Mouse (Mus musculus): ENCODE results near the gene Defb26. TPM values are rescaled to one million over a fixed set of nuclear protein-coding genes. Genes with fewer than 3 reads are reported as not detected.

The Defb26 gene
- not detected for polyA plus RNA-seq (2014; fragmentation: Illumina TruSeq; extraction: RNeasy Lipid Tissue Mini Kit (QIAGEN cat#74804); ENCODE audit: low read depth, low replicate concordance)

GRCm38 (mm10) chr2:152511592-152511991 lies at the start of gene Defb26:
TSS of gene Defb26 (minus strand) at chr2:152511692.

GRCm38 (mm10) chr2:152539944-152540710 lies 28.6 kb upstream of the Defb26 start, which contains the start of gene Defb29:
TSS of gene Defb29 (minus strand) at chr2:152540098.

GRCm38 (mm10) chr2:152517981-152518380 lies 6.5 kb upstream of the Defb26 start, which contains the start of gene Defb28:
TSS of gene Defb28 (plus strand) at chr2:152518255.

GRCm38 (mm10) chr2:152490038-152490437 lies 21.5 kb downstream of the Defb26 start, which contains the start of gene Defb22:
TSS of gene Defb22 (minus strand) at chr2:152490138.

GRCm38 (mm10) chr2:152476763-152477162 lies 34.7 kb downstream of the Defb26 start, which contains the start of gene Defb20:
TSS of gene Defb20 (plus strand) at chr2:152477063.

GRCm38 (mm10) chr2:152464570-152465150 lies 46.8 kb downstream of the Defb26 start, which contains the start of gene Defb23:
TSS of gene Defb23 (minus strand) at chr2:152464620.

Other genes starting within 250 kb of the Defb26 start
- gene Tbc1d20, start 217.9 kb downstream of the Defb26 start, polyA plus RNA-seq (2014; fragmentation: Illumina TruSeq; extraction: RNeasy Lipid Tissue Mini Kit (QIAGEN cat#74804); ENCODE audit: low read depth, low replicate concordance) = 38.1 TPM
- 1.8 TPM for gene Rbck1, start 179.0 kb downstream of the Defb26 start, polyA plus RNA-seq (2014; fragmentation: Illumina TruSeq; extraction: RNeasy Lipid Tissue Mini Kit (QIAGEN cat#74804); ENCODE audit: low read depth, low replicate concordance)
- gene Trib3, start 167.7 kb downstream of the Defb26 start, polyA plus RNA-seq (2014; fragmentation: Illumina TruSeq; extraction: RNeasy Lipid Tissue Mini Kit (QIAGEN cat#74804); ENCODE audit: low read depth, low replicate concordance) = not detected
- gene Nrsn2, start 135.1 kb downstream of the Defb26 start, polyA plus RNA-seq (2014; fragmentation: Illumina TruSeq; extraction: RNeasy Lipid Tissue Mini Kit (QIAGEN cat#74804); ENCODE audit: low read depth, low replicate concordance) = 0.32 TPM
- gene Sox12, start 113.6 kb downstream of the Defb26 start, polyA plus RNA-seq (2014; fragmentation: Illumina TruSeq; extraction: RNeasy Lipid Tissue Mini Kit (QIAGEN cat#74804); ENCODE audit: low read depth, low replicate concordance) = 0.13 TPM
- gene Zcchc3, start 96.7 kb downstream of the Defb26 start, polyA plus RNA-seq (2014; fragmentation: Illumina TruSeq; extraction: RNeasy Lipid Tissue Mini Kit (QIAGEN cat#74804); ENCODE audit: low read depth, low replicate concordance) = 1.5 TPM
- not detected for gene 6820408C15Rik, start 96.1 kb downstream of the Defb26 start, polyA plus RNA-seq (2014; fragmentation: Illumina TruSeq; extraction: RNeasy Lipid Tissue Mini Kit (QIAGEN cat#74804); ENCODE audit: low read depth, low replicate concordance)
- gene Defb23, start 47.1 kb downstream of the Defb26 start, polyA plus RNA-seq (2014; fragmentation: Illumina TruSeq; extraction: RNeasy Lipid Tissue Mini Kit (QIAGEN cat#74804); ENCODE audit: low read depth, low replicate concordance) = not detected
- gene Defb20, start 34.6 kb downstream of the Defb26 start, polyA plus RNA-seq (2014; fragmentation: Illumina TruSeq; extraction: RNeasy Lipid Tissue Mini Kit (QIAGEN cat#74804); ENCODE audit: low read depth, low replicate concordance) = not detected
- not detected for gene Defb22, start 21.6 kb downstream of the Defb26 start, polyA plus RNA-seq (2014; fragmentation: Illumina TruSeq; extraction: RNeasy Lipid Tissue Mini Kit (QIAGEN cat#74804); ENCODE audit: low read depth, low replicate concordance)
- not detected for gene Defb28, start 6.6 kb upstream of the Defb26 start, polyA plus RNA-seq (2014; fragmentation: Illumina TruSeq; extraction: RNeasy Lipid Tissue Mini Kit (QIAGEN cat#74804); ENCODE audit: low read depth, low replicate concordance)
- not detected for gene Defb29, start 28.4 kb upstream of the Defb26 start, polyA plus RNA-seq (2014; fragmentation: Illumina TruSeq; extraction: RNeasy Lipid Tissue Mini Kit (QIAGEN cat#74804); ENCODE audit: low read depth, low replicate concordance)
- gene Gm17416, start 57.6 kb upstream of the Defb26 start, polyA plus RNA-seq (2014; fragmentation: Illumina TruSeq; extraction: RNeasy Lipid Tissue Mini Kit (QIAGEN cat#74804); ENCODE audit: low read depth, low replicate concordance) = not detected
- not detected for gene Defb21, start 61.1 kb upstream of the Defb26 start, polyA plus RNA-seq (2014; fragmentation: Illumina TruSeq; extraction: RNeasy Lipid Tissue Mini Kit (QIAGEN cat#74804); ENCODE audit: low read depth, low replicate concordance)
- gene Defb19, start 68.6 kb upstream of the Defb26 start, polyA plus RNA-seq (2014; fragmentation: Illumina TruSeq; extraction: RNeasy Lipid Tissue Mini Kit (QIAGEN cat#74804); ENCODE audit: low read depth, low replicate concordance) = not detected
- gene Defb45, start 87.7 kb upstream of the Defb26 start, polyA plus RNA-seq (2014; fragmentation: Illumina TruSeq; extraction: RNeasy Lipid Tissue Mini Kit (QIAGEN cat#74804); ENCODE audit: low read depth, low replicate concordance) = 9.8 TPM
- gene Defb36, start 92.6 kb upstream of the Defb26 start, polyA plus RNA-seq (2014; fragmentation: Illumina TruSeq; extraction: RNeasy Lipid Tissue Mini Kit (QIAGEN cat#74804); ENCODE audit: low read depth, low replicate concordance) = not detected
- not detected for gene Defb25, start 111.4 kb upstream of the Defb26 start, polyA plus RNA-seq (2014; fragmentation: Illumina TruSeq; extraction: RNeasy Lipid Tissue Mini Kit (QIAGEN cat#74804); ENCODE audit: low read depth, low replicate concordance)
- 2.1 TPM for gene Rem1, start 115.3 kb upstream of the Defb26 start, polyA plus RNA-seq (2014; fragmentation: Illumina TruSeq; extraction: RNeasy Lipid Tissue Mini Kit (QIAGEN cat#74804); ENCODE audit: low read depth, low replicate concordance)
- gene H13, start 157.8 kb upstream of the Defb26 start, polyA plus RNA-seq (2014; fragmentation: Illumina TruSeq; extraction: RNeasy Lipid Tissue Mini Kit (QIAGEN cat#74804); ENCODE audit: low read depth, low replicate concordance) = 28.0 TPM
- gene Mcts2, start 175.3 kb upstream of the Defb26 start, polyA plus RNA-seq (2014; fragmentation: Illumina TruSeq; extraction: RNeasy Lipid Tissue Mini Kit (QIAGEN cat#74804); ENCODE audit: low read depth, low replicate concordance) = 14.9 TPM
- 111 TPM for gene Id1, start 224.6 kb upstream of the Defb26 start, polyA plus RNA-seq (2014; fragmentation: Illumina TruSeq; extraction: RNeasy Lipid Tissue Mini Kit (QIAGEN cat#74804); ENCODE audit: low read depth, low replicate concordance)
- not detected for gene Cox4i2, start 242.5 kb upstream of the Defb26 start, polyA plus RNA-seq (2014; fragmentation: Illumina TruSeq; extraction: RNeasy Lipid Tissue Mini Kit (QIAGEN cat#74804); ENCODE audit: low read depth, low replicate concordance)

All from sigmoid colon, adult 10 weeks (tissue).